Mouse (Mus musculus): ENCODE measurements around the gene Fmo2. TPM values are rescaled to one million over a fixed set of nuclear protein-coding genes. Genes with fewer than 3 reads are reported as not detected.
A peak's percentile ranks its signal among the peaks of the same experiment; 100 is the strongest.

Gene Fmo2
- polyA plus RNA-seq, 1 experiment from 2014 or later, result not detected

DNA sequence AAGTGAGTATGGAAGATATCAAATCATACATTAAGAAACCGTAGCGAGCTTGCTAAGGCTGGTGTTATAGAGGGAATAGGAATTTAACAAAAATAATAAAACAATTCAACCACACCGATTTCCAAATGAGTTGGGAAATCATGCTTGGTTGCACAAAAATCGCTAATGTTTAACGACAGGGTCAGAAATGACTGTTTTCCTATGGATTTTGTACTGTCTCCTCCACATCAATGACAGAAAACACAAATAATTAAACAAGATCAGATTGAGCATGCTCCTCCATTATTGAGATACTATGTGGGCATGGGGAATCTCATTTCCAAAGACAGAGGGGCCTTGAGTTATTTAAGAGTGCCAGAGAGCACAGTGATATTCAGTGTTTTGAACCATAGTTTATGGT is 34.2 kb downstream of the Fmo2 start:
- Histone ChIP-seq H3K9me3 (ENCODE audit: control insufficient read depth, low read length) (no peaks in the 10 kb centered on the region; the same call in 1 of the 2 replicates), H3K4me1 (replicated peaks; ENCODE audit: control insufficient read depth, insufficient read depth, low read length) (peaks cover 9% of the 10 kb centered on the region; the same call in 1 of the 2 replicates), H3K27ac (ENCODE audit: low read depth, low read length) (no peak overlapping the region), H3K9ac (ENCODE audit: low read depth, low read length) (no peak overlapping the region), H3K36me3 (ENCODE audit: control insufficient read depth, insufficient read depth, low read length) (no peaks in the 10 kb centered on the region), H3K27me3 (replicated peaks; ENCODE audit: control insufficient read depth, insufficient read depth, low read length) (no peaks in the 10 kb centered on the region), H3K4me3 (ENCODE audit: low read depth, low read length) (no peak overlapping the region), H3K4me2 (no peak overlapping the region)
- 87% methylated on average over 5 of the region's 5 CpGs for WGBS
- no peak for ATAC-seq (replicated peaks; ENCODE audit: low FRiP score)
- DNase-seq (ENCODE audit: low spot score), result no peak

DNA sequence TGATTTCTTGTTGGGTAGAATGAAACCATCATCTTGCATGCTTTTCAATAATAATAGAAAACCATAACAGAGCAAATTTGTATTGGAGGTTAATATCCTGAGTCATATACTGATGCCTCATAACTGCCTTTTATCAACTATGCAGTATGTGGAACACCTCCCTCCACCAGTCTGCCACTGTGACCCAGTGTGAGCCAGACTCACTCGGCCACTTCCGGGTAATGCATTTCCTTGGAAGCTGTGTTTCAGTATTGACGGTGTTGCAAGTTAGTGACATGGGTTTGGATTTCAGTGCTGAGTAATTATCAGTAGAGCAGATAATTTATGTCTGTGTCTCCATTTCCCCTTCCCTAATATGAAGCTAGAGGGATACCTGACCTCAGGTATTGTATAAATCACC is 34.9 kb downstream of the Fmo2 start:
- no peaks in the 10 kb centered on the region; the same call in 1 of the 2 replicates for H3K9me3 ChIP-seq (ENCODE audit: control insufficient read depth, low read length)
- H3K4me1 ChIP-seq (replicated peaks; ENCODE audit: control insufficient read depth, insufficient read depth, low read length), result peaks cover 9% of the 10 kb centered on the region; the same call in 1 of the 2 replicates
- H3K4me2 ChIP-seq, result no peak overlapping the region
- no peaks in the 10 kb centered on the region for H3K27me3 ChIP-seq (replicated peaks; ENCODE audit: control insufficient read depth, insufficient read depth, low read length)
- ATAC-seq (replicated peaks; ENCODE audit: low FRiP score) (no peak), DNase-seq (ENCODE audit: low spot score) (peak; percentile 5)
- no peak overlapping the region for H3K9ac ChIP-seq (ENCODE audit: low read depth, low read length)
- no peak overlapping the region for H3K27ac ChIP-seq (ENCODE audit: low read depth, low read length)
- WGBS, result 76% methylated on average over 3 of the region's 3 CpGs
- H3K4me3 ChIP-seq (ENCODE audit: low read depth, low read length), result no peak overlapping the region
- H3K36me3 ChIP-seq (ENCODE audit: control insufficient read depth, insufficient read depth, low read length), result no peaks in the 10 kb centered on the region

- no peak overlapping the region for H3K4me3 ChIP-seq (ENCODE audit: low read depth, low read length)
- 68% methylated on average over 1 of the region's 1 CpGs for WGBS
- peak; percentile 26 for DNase-seq (ENCODE audit: low spot score)
- H3K4me1 ChIP-seq (replicated peaks; ENCODE audit: control insufficient read depth, insufficient read depth, low read length), result peaks cover 9% of the 10 kb centered on the region; the same call in 1 of the 2 replicates
- H3K9me3 ChIP-seq (ENCODE audit: control insufficient read depth, low read length), result no peaks in the 10 kb centered on the region
- no peak overlapping the region for H3K27ac ChIP-seq (ENCODE audit: low read depth, low read length)
- ATAC-seq (replicated peaks; ENCODE audit: low FRiP score), result no peak
- H3K9ac ChIP-seq (ENCODE audit: low read depth, low read length), result no peak overlapping the region
- H3K36me3 ChIP-seq (ENCODE audit: control insufficient read depth, insufficient read depth, low read length), result no peaks in the 10 kb centered on the region
- no peaks in the 10 kb centered on the region for H3K27me3 ChIP-seq (replicated peaks; ENCODE audit: control insufficient read depth, insufficient read depth, low read length)
- H3K4me2 ChIP-seq, result no peak overlapping the region
Measured at GRCm38 (mm10) chr1:162862328-162862727, 36.2 kb downstream of the Fmo2 start.

DNA sequence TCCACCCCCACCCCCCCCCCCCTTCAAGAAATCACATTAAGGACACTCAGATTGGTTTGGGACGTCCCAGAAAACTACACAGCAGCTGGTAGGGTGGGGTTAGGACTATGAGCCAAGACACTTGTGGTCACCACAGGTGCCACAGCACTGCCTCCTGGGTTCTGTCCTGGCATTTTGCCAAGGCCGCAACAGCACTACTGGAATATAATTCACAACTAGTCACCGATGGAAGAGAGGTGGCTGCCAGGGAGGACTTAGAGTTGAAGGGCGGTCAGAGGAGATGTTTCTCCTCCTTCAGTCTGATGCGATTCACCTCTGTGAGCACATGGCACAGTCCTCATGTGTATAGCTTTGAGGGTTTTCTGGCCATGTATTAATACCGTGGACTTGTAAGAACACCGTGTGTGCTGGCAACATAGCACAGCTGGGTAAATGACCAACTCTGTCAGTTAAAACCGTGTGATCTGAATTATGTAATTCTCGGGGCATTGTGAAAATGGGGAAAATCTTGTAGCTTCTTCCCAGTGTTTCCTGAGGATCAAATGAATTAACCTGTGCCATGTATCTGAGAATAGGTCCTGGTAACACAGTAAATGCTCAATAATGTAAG is 38.4 kb downstream of the Fmo2 start:
- Histone ChIP-seq H3K9ac (ENCODE audit: low read depth, low read length) (no peak overlapping the region), H3K9me3 (ENCODE audit: control insufficient read depth, low read length) (no peaks in the 10 kb centered on the region), H3K36me3 (ENCODE audit: control insufficient read depth, insufficient read depth, low read length) (no peaks in the 10 kb centered on the region), H3K4me3 (ENCODE audit: low read depth, low read length) (no peak overlapping the region), H3K27ac (ENCODE audit: low read depth, low read length) (no peak overlapping the region), H3K4me2 (no peak overlapping the region), H3K4me1 (replicated peaks; ENCODE audit: control insufficient read depth, insufficient read depth, low read length) (0 out of 2 replicates have a peak, but pooled peaks cover 3% of the 10 kb centered on the region), H3K27me3 (replicated peaks; ENCODE audit: control insufficient read depth, insufficient read depth, low read length) (no peaks in the 10 kb centered on the region)
- DNase-seq (ENCODE audit: low spot score), result peak; percentile 18
- 87% methylated on average over 9 of the region's 9 CpGs for WGBS
- ATAC-seq (replicated peaks; ENCODE audit: low FRiP score), result no peak

DNA sequence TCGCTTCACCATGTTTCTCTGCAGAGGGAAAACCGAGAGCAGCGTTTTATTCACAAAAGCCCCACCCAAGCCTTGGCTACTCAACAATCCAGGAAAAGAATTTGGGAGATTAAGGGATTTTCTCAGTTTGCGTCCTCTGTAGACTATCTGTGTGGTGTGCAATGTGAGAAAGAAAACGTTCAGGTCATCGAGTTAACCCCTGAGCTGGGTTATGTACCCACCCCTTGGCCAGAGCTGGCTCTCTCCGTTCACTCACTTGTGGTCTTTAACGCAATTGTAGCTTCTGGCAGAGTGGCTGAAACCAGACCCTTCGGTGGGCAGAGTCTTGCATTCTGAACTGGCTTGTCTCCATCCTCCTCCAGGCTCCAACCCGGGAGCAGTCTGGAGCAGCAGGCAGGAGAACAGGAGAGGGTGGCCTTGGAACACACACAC is 39.0 kb downstream of the Fmo2 start:
- 0 out of 2 replicates have a peak, but pooled peaks cover 3% of the 10 kb centered on the region for H3K4me1 ChIP-seq (replicated peaks; ENCODE audit: control insufficient read depth, insufficient read depth, low read length)

DNA sequence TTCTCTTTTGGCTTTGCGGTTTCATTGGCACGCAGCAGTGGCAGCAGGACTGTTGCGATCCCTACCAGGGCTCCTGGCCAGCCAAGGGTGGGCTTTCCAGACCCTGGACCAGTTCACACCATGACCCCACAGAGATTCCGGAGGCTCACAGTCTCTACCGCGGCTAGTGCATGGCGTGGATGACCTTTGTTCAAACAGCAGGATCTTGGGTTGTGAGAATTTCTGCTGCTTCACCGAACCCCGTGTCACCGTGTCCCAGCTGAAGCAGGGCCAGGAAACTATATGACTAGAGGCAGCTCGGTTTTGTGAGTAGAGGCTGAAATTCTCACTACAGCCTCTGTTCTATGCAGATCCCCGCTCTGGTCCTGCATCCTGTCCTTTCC is 39.8 kb downstream of the Fmo2 start:
- Histone ChIP-seq H3K9ac (ENCODE audit: low read depth, low read length) (no peak overlapping the region), H3K4me1 (replicated peaks; ENCODE audit: control insufficient read depth, insufficient read depth, low read length) (peaks cover 6% of the 10 kb centered on the region; the same call in 1 of the 2 replicates), H3K4me3 (ENCODE audit: low read depth, low read length) (no peak overlapping the region), H3K4me2 (no peak overlapping the region), H3K36me3 (ENCODE audit: control insufficient read depth, insufficient read depth, low read length) (no peaks in the 10 kb centered on the region), H3K27me3 (replicated peaks; ENCODE audit: control insufficient read depth, insufficient read depth, low read length) (no peaks in the 10 kb centered on the region), H3K27ac (ENCODE audit: low read depth, low read length) (no peak overlapping the region), H3K9me3 (ENCODE audit: control insufficient read depth, low read length) (no peaks in the 10 kb centered on the region)
- ATAC-seq (replicated peaks; ENCODE audit: low FRiP score), result no peak
- 75% methylated on average over 12 of the region's 12 CpGs for WGBS
- peak; percentile 20 for DNase-seq (ENCODE audit: low spot score)

More for the DNA sequence above, 39.0 kb downstream of the Fmo2 start:
- no peak overlapping the region for H3K27ac ChIP-seq (ENCODE audit: low read depth, low read length)
- 69% methylated on average over 10 of the region's 10 CpGs for WGBS
- H3K9ac ChIP-seq (ENCODE audit: low read depth, low read length), result no peak overlapping the region
- H3K4me2 ChIP-seq, result no peak overlapping the region
- H3K36me3 ChIP-seq (ENCODE audit: control insufficient read depth, insufficient read depth, low read length), result no peaks in the 10 kb centered on the region
- DNase-seq (ENCODE audit: low spot score) (peak; percentile 27), ATAC-seq (replicated peaks; ENCODE audit: low FRiP score) (no peak)
- no peak overlapping the region for H3K4me3 ChIP-seq (ENCODE audit: low read depth, low read length)
- H3K9me3 ChIP-seq (ENCODE audit: control insufficient read depth, low read length), result no peaks in the 10 kb centered on the region
- no peaks in the 10 kb centered on the region for H3K27me3 ChIP-seq (replicated peaks; ENCODE audit: control insufficient read depth, insufficient read depth, low read length)

- Histone ChIP-seq H3K9ac (ENCODE audit: low read depth, low read length) (no peak overlapping the region), H3K27ac (ENCODE audit: low read depth, low read length) (no peak overlapping the region), H3K36me3 (ENCODE audit: control insufficient read depth, insufficient read depth, low read length) (no peaks in the 10 kb centered on the region), H3K9me3 (ENCODE audit: control insufficient read depth, low read length) (no peaks in the 10 kb centered on the region), H3K27me3 (replicated peaks; ENCODE audit: control insufficient read depth, insufficient read depth, low read length) (no peaks in the 10 kb centered on the region), H3K4me3 (ENCODE audit: low read depth, low read length) (no peak overlapping the region), H3K4me2 (no peak overlapping the region), H3K4me1 (replicated peaks; ENCODE audit: control insufficient read depth, insufficient read depth, low read length) (peaks cover 6% of the 10 kb centered on the region; the same call in 1 of the 2 replicates)
- no peak for ATAC-seq (replicated peaks; ENCODE audit: low FRiP score)
- DNase-seq (ENCODE audit: low spot score), result no peak
- WGBS, result 78% methylated on average over 18 of the region's 18 CpGs
Measured at GRCm38 (mm10) chr1:162857766-162858747, 40.5 kb downstream of the Fmo2 start.

DNA sequence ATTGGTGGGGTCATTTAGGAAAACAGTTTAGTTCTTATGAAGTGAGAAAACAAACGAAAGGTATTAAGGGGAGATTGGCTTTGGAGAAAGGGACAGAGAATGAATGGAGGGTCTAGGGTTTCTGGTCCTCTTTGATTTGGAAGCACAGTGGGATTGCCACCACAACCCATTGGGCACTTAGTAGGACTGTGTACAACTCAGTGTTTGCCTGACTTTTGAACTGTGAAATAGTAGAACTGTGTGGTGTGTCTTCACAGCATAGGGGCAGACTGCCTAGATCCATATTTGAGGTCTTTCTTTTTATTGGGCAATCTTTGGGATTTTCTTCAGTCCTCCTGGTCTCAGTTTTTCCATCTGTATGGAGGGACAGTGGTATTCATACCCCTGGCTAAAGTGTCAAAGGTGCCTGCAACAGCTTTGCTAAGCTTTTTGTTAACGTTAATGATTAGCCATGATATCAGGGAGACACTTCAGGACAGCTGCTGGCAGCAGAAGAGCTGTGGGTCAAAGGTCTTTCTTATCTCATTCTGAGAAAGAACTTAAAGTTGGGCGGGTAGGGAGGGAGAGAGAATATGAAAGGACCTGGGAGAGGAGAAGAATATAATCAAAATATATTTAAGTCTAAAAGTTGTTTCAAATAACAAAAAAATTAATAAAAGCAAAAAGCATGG is 44.6 kb downstream of the Fmo2 start:
- no peaks in the 10 kb centered on the region for H3K9me3 ChIP-seq (ENCODE audit: control insufficient read depth, low read length)

More for the DNA sequence above, 44.6 kb downstream of the Fmo2 start:
- Histone ChIP-seq H3K9ac (ENCODE audit: low read depth, low read length) (no peak overlapping the region), H3K27me3 (replicated peaks; ENCODE audit: control insufficient read depth, insufficient read depth, low read length) (no peaks in the 10 kb centered on the region), H3K27ac (ENCODE audit: low read depth, low read length) (no peak overlapping the region), H3K4me2 (no peak overlapping the region), H3K36me3 (ENCODE audit: control insufficient read depth, insufficient read depth, low read length) (no peaks in the 10 kb centered on the region), H3K4me1 (replicated peaks; ENCODE audit: control insufficient read depth, insufficient read depth, low read length) (peaks cover 3% of the 10 kb centered on the region; the same call in 1 of the 2 replicates), H3K4me3 (ENCODE audit: low read depth, low read length) (no peak overlapping the region)
- DNase-seq (ENCODE audit: low spot score) (peak; percentile 12), ATAC-seq (replicated peaks; ENCODE audit: low FRiP score) (peak; percentile 71)
- 40% methylated on average over 3 of the region's 3 CpGs for WGBS

Measured in liver, embryonic 11.5 days (tissue).